Mouse (Mus musculus): ENCODE data around the gene Dpp8. TPM values are rescaled to one million over a fixed set of nuclear protein-coding genes. Genes with fewer than 3 reads are reported as not detected.
A peak's percentile ranks its signal among the peaks of the same experiment; 100 is the strongest.

Gene Dpp8
- polyA plus RNA-seq, 1 experiment from 2014 or later = 35.0 TPM

DNA sequence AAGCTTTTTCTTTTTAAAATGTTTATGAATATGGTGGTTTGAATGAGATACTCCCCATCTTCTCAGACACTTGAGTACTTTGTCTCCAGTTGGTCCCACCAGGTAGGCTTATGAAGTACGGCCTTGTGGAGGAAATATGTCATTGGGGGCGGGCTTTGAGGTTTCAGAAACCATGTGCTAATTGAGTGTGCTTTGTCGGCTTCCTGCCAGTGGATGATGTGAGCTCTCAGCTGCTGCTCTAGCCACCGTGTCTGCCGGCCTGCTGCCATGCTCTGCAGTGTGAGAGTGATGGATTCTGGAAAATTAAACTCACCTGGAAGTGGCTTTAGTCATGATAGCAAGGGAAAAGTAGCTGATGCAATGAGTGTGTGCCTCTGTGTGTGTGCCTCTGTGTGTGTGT is 55.3 kb downstream of the Dpp8 start:
- Histone ChIP-seq H3K9ac (no peak overlapping the region), H3K27ac (replicated peaks) (no peak overlapping the region), H3K36me3 (peaks cover 10% of the 10 kb centered on the region), H3K4me3 (replicated peaks) (no peak overlapping the region), H3K27me3 (no peaks in the 10 kb centered on the region), H3K4me2 (replicated peaks) (no peak overlapping the region), H3K4me1 (0 out of 2 replicates have a peak, but pooled peaks cover 4% of the 10 kb centered on the region), H3K9me3 (replicated peaks) (no peaks in the 10 kb centered on the region)
- ATAC-seq (ENCODE audit: insufficient number of reproducible peaks, low FRiP score, low TSS enrichment, low read depth) = no peak
- 17% methylated on average over 5 of the region's 5 CpGs for WGBS

DNA sequence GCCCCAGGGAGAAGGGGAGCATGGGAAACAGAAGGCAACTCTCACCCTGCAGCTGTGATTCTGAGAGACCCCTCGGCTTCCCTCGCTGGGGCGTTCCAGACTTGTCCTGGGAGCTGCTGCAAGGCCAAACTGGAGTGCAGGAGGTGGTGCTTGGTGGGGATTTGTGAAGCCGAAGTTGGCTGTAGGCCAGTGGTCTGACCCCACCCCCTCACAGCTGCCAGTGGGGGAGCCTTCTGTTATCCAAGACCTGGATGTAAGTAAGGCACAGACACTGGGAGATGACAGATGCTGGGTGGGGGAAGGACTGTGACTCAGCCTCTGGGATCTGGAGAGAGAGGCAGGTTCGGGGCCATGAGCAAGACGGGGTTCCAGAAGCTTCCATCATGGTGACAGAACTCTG is 62.0 kb downstream of the Dpp8 start:
- Histone ChIP-seq H3K9ac (no peak overlapping the region), H3K36me3 (no peaks in the 10 kb centered on the region), H3K4me1 (peaks cover 6% of the 10 kb centered on the region; the same call in 1 of the 2 replicates), H3K27me3 (no peaks in the 10 kb centered on the region), H3K4me2 (replicated peaks) (no peak overlapping the region), H3K27ac (replicated peaks) (0 out of 2 replicates have a peak overlapping the region, but pooled peaks have one; percentile 1), H3K4me3 (replicated peaks) (no peak overlapping the region), H3K9me3 (replicated peaks) (no peaks in the 10 kb centered on the region)
- peak; percentile 75 for ATAC-seq (ENCODE audit: insufficient number of reproducible peaks, low FRiP score, low TSS enrichment, low read depth)
- WGBS = 27% methylated on average over 6 of the region's 6 CpGs

DNA sequence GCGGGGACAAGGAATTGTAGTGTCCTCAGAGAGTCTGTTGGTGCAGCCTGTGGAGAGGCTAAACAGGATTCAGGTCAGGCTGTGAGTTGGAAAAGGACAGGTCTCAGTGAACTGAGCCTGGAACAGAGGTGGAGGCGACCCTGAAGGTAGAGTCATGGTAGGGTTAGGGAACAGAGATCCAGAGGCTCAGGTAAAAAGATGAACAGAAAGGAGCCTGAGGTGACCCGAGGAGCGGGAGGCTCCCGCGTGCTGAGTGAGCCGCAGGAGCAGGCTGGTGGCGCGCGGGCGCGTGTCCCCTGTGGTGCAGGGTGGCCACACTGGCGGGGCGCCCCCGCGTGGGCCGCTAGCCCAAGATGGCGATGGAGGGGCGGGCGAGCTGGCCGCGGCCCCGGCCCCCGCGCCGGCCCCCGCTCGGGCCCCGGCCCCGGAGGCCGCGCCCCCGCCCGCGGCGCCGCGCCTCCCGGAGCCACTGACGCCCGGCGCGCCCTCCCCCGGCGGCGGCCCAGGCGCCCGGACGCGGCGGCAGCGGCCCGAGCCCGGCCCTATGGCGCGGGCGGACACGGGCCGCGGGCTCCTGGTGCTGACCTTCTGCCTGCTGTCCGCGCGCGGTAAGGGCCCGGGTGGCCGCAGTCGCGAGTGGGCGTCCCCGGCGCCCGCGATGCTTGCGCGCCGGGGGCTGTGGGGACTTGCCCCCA is 68.9 kb downstream of the Dpp8 start, which contains the start of gene Igdcc4:
TSS of gene Igdcc4 (plus strand) at position 496 of the 695 bp plus-strand sequence.
- peak within 1 kb of the TSS; percentile 93 for H3K9ac ChIP-seq
- H3K4me3 ChIP-seq (replicated peaks) = peak within 1 kb of the TSS; percentile 81
- 2% methylated on average over 30 of the region's 76 CpGs for WGBS
- no peaks in the 10 kb centered on the region for H3K36me3 ChIP-seq
- H3K27me3 ChIP-seq = no peaks in the 10 kb centered on the region
- peaks cover 32% of the 10 kb centered on the region for H3K4me1 ChIP-seq
- peak within 1 kb of the TSS; percentile 89 for H3K27ac ChIP-seq (replicated peaks)
- peak within 1 kb of the TSS; percentile 94 for H3K4me2 ChIP-seq (replicated peaks)
- no peak for ATAC-seq (ENCODE audit: insufficient number of reproducible peaks, low FRiP score, low TSS enrichment, low read depth)
- no peaks in the 10 kb centered on the region for H3K9me3 ChIP-seq (replicated peaks)

GRCm38 (mm10) chr9:65101686-65102376 is 69.6 kb downstream of the Dpp8 start:
- H3K27me3 ChIP-seq = no peaks in the 10 kb centered on the region
- peak overlapping the region; percentile 81 for H3K4me3 ChIP-seq (replicated peaks)
- ATAC-seq (ENCODE audit: insufficient number of reproducible peaks, low FRiP score, low TSS enrichment, low read depth) = peak; percentile 69
- H3K4me2 ChIP-seq (replicated peaks) = peak overlapping the region; percentile 94
- H3K36me3 ChIP-seq = no peaks in the 10 kb centered on the region
- H3K27ac ChIP-seq (replicated peaks) = peak overlapping the region; percentile 89
- H3K9ac ChIP-seq = peak overlapping the region; percentile 93
- WGBS = under 1% methylated on average over 39 of the region's 39 CpGs
- peaks cover 36% of the 10 kb centered on the region for H3K4me1 ChIP-seq
- H3K9me3 ChIP-seq (replicated peaks) = no peaks in the 10 kb centered on the region

DNA sequence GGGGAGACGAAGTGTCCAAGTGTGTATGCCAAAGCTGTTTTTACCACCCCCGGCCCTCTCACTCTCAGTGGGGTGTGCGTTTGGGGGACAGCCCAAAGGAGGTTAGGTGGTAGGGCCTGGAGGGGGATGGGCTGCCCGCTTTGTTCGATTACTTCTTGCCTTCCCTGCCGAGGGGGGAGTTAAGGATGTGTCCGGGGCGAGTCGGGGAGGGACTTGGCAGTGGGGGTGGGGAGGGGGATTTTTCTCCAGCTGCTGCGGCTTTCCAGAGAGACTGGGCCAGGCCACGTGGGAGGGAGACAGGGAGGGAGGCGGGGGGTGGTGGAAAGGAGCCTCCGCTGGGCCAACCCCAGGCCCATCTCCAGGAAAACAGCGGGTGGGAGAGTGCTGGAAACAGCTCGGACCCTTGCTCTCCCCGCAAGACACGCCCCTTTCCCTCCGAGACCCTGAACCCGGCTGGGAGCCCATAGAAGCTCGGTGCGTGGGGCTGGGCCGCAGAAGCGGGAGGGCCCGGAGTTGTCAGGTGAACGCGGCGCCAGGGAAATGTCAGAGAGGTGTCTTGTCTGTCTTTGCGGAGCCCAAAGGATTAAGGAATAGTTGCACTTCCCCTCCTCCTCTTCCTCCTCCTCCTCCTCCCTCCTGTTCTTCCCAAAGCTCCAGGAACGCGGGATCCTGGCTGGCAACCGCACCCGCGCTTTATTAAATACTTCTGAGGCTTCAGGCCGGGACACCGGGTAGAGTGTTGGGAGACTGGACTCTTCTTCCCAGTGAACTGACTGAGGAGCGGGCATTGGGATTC is 70.4 kb downstream of the Dpp8 start:
- Histone ChIP-seq H3K9ac (peak overlapping the region; percentile 93), H3K4me3 (replicated peaks) (peak overlapping the region; percentile 81), H3K27me3 (no peaks in the 10 kb centered on the region), H3K4me1 (peaks cover 40% of the 10 kb centered on the region), H3K36me3 (no peaks in the 10 kb centered on the region), H3K27ac (replicated peaks) (peak overlapping the region; percentile 89), H3K9me3 (replicated peaks) (no peaks in the 10 kb centered on the region), H3K4me2 (replicated peaks) (peak overlapping the region; percentile 94)
- peak; percentile 82 for ATAC-seq (ENCODE audit: insufficient number of reproducible peaks, low FRiP score, low TSS enrichment, low read depth)
- WGBS = 2% methylated on average over 36 of the region's 36 CpGs

- Histone ChIP-seq H3K27ac (replicated peaks) (peak overlapping the region; percentile 89), H3K4me1 (peaks cover 47% of the 10 kb centered on the region), H3K9me3 (replicated peaks) (no peaks in the 10 kb centered on the region), H3K4me3 (replicated peaks) (peak overlapping the region; percentile 81), H3K9ac (peak overlapping the region; percentile 93), H3K27me3 (no peaks in the 10 kb centered on the region), H3K36me3 (no peaks in the 10 kb centered on the region), H3K4me2 (replicated peaks) (peak overlapping the region; percentile 94)
- ATAC-seq (ENCODE audit: insufficient number of reproducible peaks, low FRiP score, low TSS enrichment, low read depth) = no peak
- 19% methylated on average over 8 of the region's 8 CpGs for WGBS
These were observed 71.0 kb downstream of the Dpp8 start for GRCm38 (mm10) chr9:65103173-65103752.

DNA sequence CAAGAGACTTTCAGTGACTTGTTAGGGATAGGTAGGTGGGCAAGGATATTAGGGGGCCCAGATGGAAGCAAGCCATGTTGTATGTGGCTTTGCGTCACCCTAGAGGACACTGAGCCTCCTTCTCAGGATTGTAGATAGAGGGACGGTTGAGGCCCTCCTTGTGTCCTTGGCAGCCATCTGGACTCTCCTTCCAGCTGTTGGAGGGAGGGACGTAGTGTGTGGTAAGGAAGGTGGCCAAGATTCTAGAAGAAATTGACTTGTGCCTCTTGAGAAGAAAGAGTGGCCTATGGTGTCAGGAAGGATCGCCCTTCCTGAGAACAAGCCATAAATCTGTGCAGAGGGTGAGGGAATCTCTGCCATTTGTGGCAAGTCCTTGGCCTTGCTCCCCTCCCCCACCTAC is 74.6 kb downstream of the Dpp8 start:
- no peak for ATAC-seq (ENCODE audit: insufficient number of reproducible peaks, low FRiP score, low TSS enrichment, low read depth)

DNA sequence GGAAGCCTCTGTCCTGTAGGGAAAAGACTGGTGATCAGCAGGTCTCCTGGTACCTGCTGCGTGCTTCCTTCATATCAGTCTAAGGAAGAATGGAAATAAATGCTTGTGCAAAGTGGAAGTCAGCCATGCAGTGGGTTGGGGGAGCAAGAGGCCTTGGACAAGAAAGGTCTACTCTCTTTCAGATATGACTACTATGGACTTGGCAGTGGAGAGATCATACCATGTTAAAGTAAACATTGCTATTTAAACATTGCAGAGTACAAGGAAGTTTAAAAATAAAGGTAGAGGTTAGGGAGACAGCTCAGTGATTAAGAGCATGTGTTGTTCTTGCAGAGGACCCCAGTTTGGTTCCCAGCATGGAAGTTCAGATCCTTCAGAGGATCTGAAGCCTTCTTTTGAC is 75.7 kb downstream of the Dpp8 start:
- ATAC-seq (ENCODE audit: insufficient number of reproducible peaks, low FRiP score, low TSS enrichment, low read depth) = no peak
- H3K36me3 ChIP-seq = no peaks in the 10 kb centered on the region

More for the DNA sequence above, 74.6 kb downstream of the Dpp8 start:
- Histone ChIP-seq H3K27me3 (no peaks in the 10 kb centered on the region), H3K9me3 (replicated peaks) (no peaks in the 10 kb centered on the region), H3K4me3 (replicated peaks) (no peak overlapping the region), H3K9ac (no peak overlapping the region), H3K4me1 (peaks cover 61% of the 10 kb centered on the region), H3K27ac (replicated peaks) (peak overlapping the region; percentile 19; the same call in 1 of the 2 replicates), H3K4me2 (replicated peaks) (no peak overlapping the region), H3K36me3 (no peaks in the 10 kb centered on the region)
- WGBS = 71% methylated on average over 4 of the region's 4 CpGs

GRCm38 (mm10) chr9:65109132-65110072 is 77.2 kb downstream of the Dpp8 start:
- Histone ChIP-seq H3K9ac (no peak overlapping the region; the same call in 1 of the 2 replicates), H3K27me3 (no peaks in the 10 kb centered on the region), H3K27ac (replicated peaks) (peak overlapping the region; percentile 91), H3K4me3 (replicated peaks) (peak overlapping the region; percentile 18), H3K4me2 (replicated peaks) (peak overlapping the region; percentile 43), H3K9me3 (replicated peaks) (no peaks in the 10 kb centered on the region), H3K36me3 (peaks cover 10% of the 10 kb centered on the region), H3K4me1 (peaks cover 43% of the 10 kb centered on the region)
- WGBS = 9% methylated on average over 24 of the region's 24 CpGs
- ATAC-seq (ENCODE audit: insufficient number of reproducible peaks, low FRiP score, low TSS enrichment, low read depth) = peak; percentile 80

More for the DNA sequence above, 75.7 kb downstream of the Dpp8 start:
- Histone ChIP-seq H3K4me1 (peaks cover 56% of the 10 kb centered on the region), H3K9me3 (replicated peaks) (no peaks in the 10 kb centered on the region), H3K27me3 (no peaks in the 10 kb centered on the region), H3K27ac (replicated peaks) (no peak overlapping the region), H3K4me3 (replicated peaks) (no peak overlapping the region), H3K4me2 (replicated peaks) (no peak overlapping the region), H3K9ac (no peak overlapping the region)
- WGBS = 80% methylated on average over 1 of the region's 1 CpGs

GRCm38 (mm10) chr9:65111698-65112097 is 79.5 kb downstream of the Dpp8 start:
- no peak overlapping the region for H3K4me3 ChIP-seq (replicated peaks)
- no peak overlapping the region for H3K27ac ChIP-seq (replicated peaks)
- H3K9me3 ChIP-seq (replicated peaks) = no peaks in the 10 kb centered on the region
- H3K4me1 ChIP-seq = peaks cover 33% of the 10 kb centered on the region
- no peak overlapping the region for H3K9ac ChIP-seq
- no peaks in the 10 kb centered on the region for H3K27me3 ChIP-seq
- H3K4me2 ChIP-seq (replicated peaks) = no peak overlapping the region
- no peak for ATAC-seq (ENCODE audit: insufficient number of reproducible peaks, low FRiP score, low TSS enrichment, low read depth)
- H3K36me3 ChIP-seq = peaks cover 18% of the 10 kb centered on the region
- WGBS = 86% methylated on average over 5 of the region's 5 CpGs

Data from embryonic facial prominence, embryonic 15.5 days (tissue).